Mouse (Mus musculus) liver, embryonic 15.5 days (tissue): ENCODE results near the gene Stat4. TPM values are rescaled to one million over a fixed set of nuclear protein-coding genes. Genes with fewer than 3 reads are reported as not detected.

Experiments
- ATAC-seq: fragments of 200-750 bp; cut with Nextera tagmentation; 2 replicates; pipeline ENCODE4 v1.8.0; 2017; ENCODE audit warnings: moderate number of reproducible peaks, mild to moderate bottlenecking, moderate library complexity; ENCODE audit not compliant: insufficient read depth
- H3K27ac ChIP-seq: fragments of 300-500 bp; sonication (generic); replicated peaks from 2 replicates; pipeline ENCODE4 v1.5.1; 2015; ENCODE audit warnings: mild to moderate bottlenecking, inconsistent platforms
- H3K27me3 ChIP-seq: fragments of 300-500 bp; sonication (generic); 2 replicates; pipeline ENCODE4 v1.6.1; 2015; ENCODE audit warnings: mild to moderate bottlenecking, inconsistent platforms
- H3K36me3 ChIP-seq: fragments of 300-500 bp; sonication (generic); replicated peaks from 2 replicates; pipeline ENCODE4 v1.6.1; 2015; ENCODE audit warnings: moderate library complexity, mild to moderate bottlenecking, inconsistent platforms
- H3K4me1 ChIP-seq: fragments of 300-500 bp; sonication (generic); replicated peaks from 2 replicates; pipeline ENCODE4 v1.6.1; 2015; ENCODE audit warnings: inconsistent platforms
- H3K4me2 ChIP-seq: fragments of 300-500 bp; sonication (generic); 2 replicates; pipeline ENCODE4 v1.6.1; 2015; ENCODE audit warnings: moderate library complexity, mild to moderate bottlenecking, inconsistent platforms
- H3K4me3 ChIP-seq: fragments of 300-500 bp; sonication (generic); replicated peaks from 2 replicates; pipeline ENCODE4 v1.5.1; 2015; ENCODE audit warnings: mild to moderate bottlenecking, inconsistent platforms
- H3K9ac ChIP-seq: fragments of 300-500 bp; sonication (generic); 2 replicates; pipeline ENCODE4 v1.6.1; 2015; ENCODE audit warnings: moderate library complexity, mild to moderate bottlenecking, inconsistent platforms
- H3K9me3 ChIP-seq: fragments of 300-500 bp; sonication (generic); replicated peaks from 2 replicates; pipeline ENCODE4 v1.6.1; 2016; ENCODE audit warnings: inconsistent platforms
- WGBS: fragments of 180-500 bp; shearing (Covaris S2); methylation state at CpG from one replicate; pipeline ENCODE4 v1.1.7; 2015; ENCODE audit warnings: mixed read lengths; ENCODE audit not compliant: insufficient replicate concordance; 5-methylcytosine and 5-hydroxymethylcytosine counted together
- polyA plus RNA-seq: library from polyadenylated mRNA; unstranded; fragments of >200 nt; fragmentation: Nextera tagmentation; extraction: Ambion mirVana; gene quantifications from 2 replicates; pipeline ENCODE4 v1.2.1, GENCODE M21; 2015

Gene Stat4
- polyA plus RNA-seq, 1 experiment from 2014 or later: 1.2 TPM

- ATAC-seq: no peak
Measured at GRCm38 (mm10) chr1:52124818-52125217, 137.9 kb downstream of the Stat4 start.

GRCm38 (mm10) chr1:52127350-52127749, 140.4 kb downstream of the Stat4 start:
- no peak for ATAC-seq
- WGBS: 81% methylated on average over 6 of the region's 6 CpGs

More at GRCm38 (mm10) chr1:52124818-52125217, 137.9 kb downstream of the Stat4 start:
- Histone ChIP-seq H3K9ac (no peak overlapping the region), H3K4me3 (no peak overlapping the region), H3K27me3 (no peaks in the 10 kb centered on the region), H3K27ac (no peak overlapping the region), H3K4me2 (no peak overlapping the region), H3K36me3 (peaks cover 55% of the 10 kb centered on the region), H3K4me1 (peaks cover 10% of the 10 kb centered on the region), H3K9me3 (no peaks in the 10 kb centered on the region)
- 56% methylated on average over 3 of the region's 3 CpGs for WGBS

GRCm38 (mm10) chr1:52129794-52130193, 142.8 kb downstream of the Stat4 start:
- H3K4me2 ChIP-seq: no peak overlapping the region

More at GRCm38 (mm10) chr1:52127350-52127749, 140.4 kb downstream of the Stat4 start:
- Histone ChIP-seq H3K9ac (no peak overlapping the region), H3K9me3 (no peaks in the 10 kb centered on the region), H3K4me3 (no peak overlapping the region), H3K27ac (no peak overlapping the region), H3K36me3 (peaks cover 66% of the 10 kb centered on the region), H3K4me2 (no peak overlapping the region), H3K4me1 (no peaks in the 10 kb centered on the region), H3K27me3 (no peaks in the 10 kb centered on the region)

GRCm38 (mm10) chr1:52131787-52132377, 144.9 kb downstream of the Stat4 start:
- Histone ChIP-seq H3K36me3 (peaks cover 67% of the 10 kb centered on the region), H3K9me3 (no peaks in the 10 kb centered on the region), H3K27ac (no peak overlapping the region), H3K4me2 (no peak overlapping the region), H3K9ac (no peak overlapping the region), H3K4me3 (no peak overlapping the region), H3K4me1 (no peaks in the 10 kb centered on the region), H3K27me3 (no peaks in the 10 kb centered on the region)
- 82% methylated on average over 11 of the region's 11 CpGs for WGBS
- ATAC-seq: no peak

More at GRCm38 (mm10) chr1:52129794-52130193, 142.8 kb downstream of the Stat4 start:
- no peak for ATAC-seq
- Histone ChIP-seq H3K9me3 (no peaks in the 10 kb centered on the region), H3K4me3 (no peak overlapping the region), H3K27ac (no peak overlapping the region), H3K27me3 (no peaks in the 10 kb centered on the region), H3K9ac (no peak overlapping the region), H3K4me1 (no peaks in the 10 kb centered on the region), H3K36me3 (peaks cover 69% of the 10 kb centered on the region)
- 60% methylated on average over 6 of the region's 6 CpGs for WGBS

GRCm38 (mm10) chr1:52133254-52133653, 146.3 kb downstream of the Stat4 start:
- no peaks in the 10 kb centered on the region for H3K27me3 ChIP-seq
- WGBS: 77% methylated on average over 8 of the region's 8 CpGs
- H3K9me3 ChIP-seq: no peaks in the 10 kb centered on the region
- ATAC-seq: no peak
- no peaks in the 10 kb centered on the region for H3K4me1 ChIP-seq
- H3K27ac ChIP-seq: no peak overlapping the region
- H3K36me3 ChIP-seq: peaks cover 74% of the 10 kb centered on the region
- no peak overlapping the region for H3K4me3 ChIP-seq
- H3K9ac ChIP-seq: no peak overlapping the region
- H3K4me2 ChIP-seq: no peak overlapping the region

DNA sequence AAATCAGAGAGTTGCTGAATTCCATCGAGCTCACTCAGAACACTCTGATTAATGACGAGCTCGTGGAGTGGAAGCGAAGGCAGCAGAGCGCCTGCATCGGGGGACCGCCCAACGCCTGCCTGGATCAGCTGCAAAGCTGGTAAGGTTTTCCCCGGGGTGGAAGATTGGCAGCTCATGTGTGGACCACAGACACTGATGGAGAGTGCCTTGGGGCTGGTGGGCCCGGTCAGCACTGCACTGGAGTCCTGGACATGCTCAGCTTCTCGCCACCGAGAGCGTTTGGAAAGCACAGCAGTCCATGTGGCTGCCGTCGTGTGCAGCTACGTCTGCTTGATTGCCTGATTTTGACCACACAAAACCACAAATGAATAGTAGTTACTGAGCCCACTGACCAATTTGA, 150.3 kb downstream of the Stat4 start:
- no peaks in the 10 kb centered on the region for H3K4me1 ChIP-seq
- no peaks in the 10 kb centered on the region for H3K27me3 ChIP-seq
- WGBS: 83% methylated on average over 16 of the region's 16 CpGs
- H3K27ac ChIP-seq: no peak overlapping the region
- H3K4me3 ChIP-seq: no peak overlapping the region
- no peak overlapping the region for H3K9ac ChIP-seq
- no peaks in the 10 kb centered on the region for H3K9me3 ChIP-seq
- H3K4me2 ChIP-seq: no peak overlapping the region
- H3K36me3 ChIP-seq: peaks cover 82% of the 10 kb centered on the region
- no peak for ATAC-seq

GRCm38 (mm10) chr1:52140534-52140933, 153.6 kb downstream of the Stat4 start:
- Histone ChIP-seq H3K4me2 (no peak overlapping the region), H3K9ac (no peak overlapping the region), H3K27me3 (no peaks in the 10 kb centered on the region), H3K9me3 (no peaks in the 10 kb centered on the region), H3K4me1 (no peaks in the 10 kb centered on the region), H3K27ac (no peak overlapping the region), H3K36me3 (peaks cover 79% of the 10 kb centered on the region), H3K4me3 (no peak overlapping the region)
- WGBS: 73% methylated on average over 9 of the region's 9 CpGs
- ATAC-seq: no peak

DNA sequence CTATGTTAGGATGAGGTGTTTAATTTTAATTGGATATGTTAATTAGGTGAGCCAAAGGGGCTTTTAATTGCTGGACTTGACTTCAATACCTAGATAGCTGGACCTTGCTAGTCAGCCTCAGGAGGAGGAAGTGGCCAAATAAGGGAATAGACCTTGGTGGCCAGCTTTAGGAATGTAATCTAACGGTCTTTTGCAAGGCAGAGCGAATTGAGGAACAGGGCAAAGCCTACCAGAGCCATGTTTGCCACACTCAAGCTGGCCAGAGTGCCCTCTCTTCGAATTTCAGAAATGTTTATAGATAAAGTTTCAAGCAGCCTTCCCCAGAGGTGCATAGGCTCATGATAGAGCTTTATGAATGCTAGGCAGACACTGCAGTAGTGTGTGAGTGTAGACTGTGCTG, 154.5 kb downstream of the Stat4 start:
- no peaks in the 10 kb centered on the region for H3K9me3 ChIP-seq
- H3K9ac ChIP-seq: no peak overlapping the region
- no peak for ATAC-seq
- H3K4me2 ChIP-seq: no peak overlapping the region
- peaks cover 71% of the 10 kb centered on the region for H3K36me3 ChIP-seq
- no peaks in the 10 kb centered on the region for H3K27me3 ChIP-seq
- 24% methylated on average over 3 of the region's 3 CpGs for WGBS
- H3K27ac ChIP-seq: no peak overlapping the region
- no peaks in the 10 kb centered on the region for H3K4me1 ChIP-seq
- no peak overlapping the region for H3K4me3 ChIP-seq

DNA sequence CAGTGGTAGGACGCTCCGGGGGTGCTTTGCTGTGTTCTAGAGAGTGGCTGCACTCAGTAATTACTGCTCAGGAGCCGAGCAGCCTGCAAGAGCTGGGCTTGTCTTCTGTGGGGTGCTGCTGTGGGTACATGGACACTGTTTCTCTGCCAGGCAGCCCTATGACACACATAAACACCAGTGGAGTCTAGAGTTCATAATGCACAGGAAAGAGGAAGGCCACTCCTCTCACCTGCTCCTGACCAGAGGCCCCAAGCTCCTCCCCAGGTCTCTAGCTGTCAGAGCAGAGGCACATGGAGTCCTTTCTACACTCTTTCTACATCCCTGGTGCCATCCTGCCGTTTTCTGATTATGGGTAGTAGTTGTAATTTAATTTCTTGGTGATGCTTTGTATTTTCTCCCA, 155.2 kb downstream of the Stat4 start:
- H3K27ac ChIP-seq: no peak overlapping the region
- H3K9ac ChIP-seq: no peak overlapping the region
- no peak for ATAC-seq
- no peaks in the 10 kb centered on the region for H3K4me1 ChIP-seq
- H3K36me3 ChIP-seq: peaks cover 66% of the 10 kb centered on the region
- 70% methylated on average over 4 of the region's 4 CpGs for WGBS
- no peaks in the 10 kb centered on the region for H3K27me3 ChIP-seq
- H3K4me3 ChIP-seq: no peak overlapping the region
- no peaks in the 10 kb centered on the region for H3K9me3 ChIP-seq
- H3K4me2 ChIP-seq: no peak overlapping the region

DNA sequence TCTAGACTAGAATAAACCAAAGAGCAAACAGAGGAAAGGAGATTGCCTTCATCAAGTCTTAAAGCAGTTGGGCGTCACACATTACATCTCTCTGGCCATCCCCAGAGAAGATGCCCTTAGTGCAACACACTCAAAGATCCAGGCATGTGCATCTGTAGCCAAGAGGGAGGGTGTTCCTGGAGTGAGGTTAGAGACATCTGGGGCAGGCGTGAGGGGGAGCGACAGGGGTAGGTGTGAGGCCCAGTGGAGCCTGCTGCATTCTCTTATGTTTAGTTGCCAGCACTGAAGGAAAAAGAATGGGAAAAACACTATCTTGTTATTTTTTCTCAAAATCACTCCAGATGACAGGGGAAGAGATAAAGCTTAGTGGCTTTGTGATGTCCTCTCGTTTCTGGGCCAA, 156.2 kb downstream of the Stat4 start:
- Histone ChIP-seq H3K4me3 (no peak overlapping the region), H3K36me3 (peaks cover 64% of the 10 kb centered on the region), H3K4me2 (no peak overlapping the region), H3K27ac (no peak overlapping the region), H3K27me3 (no peaks in the 10 kb centered on the region), H3K4me1 (no peaks in the 10 kb centered on the region), H3K9me3 (no peaks in the 10 kb centered on the region), H3K9ac (no peak overlapping the region)
- ATAC-seq: no peak
- 75% methylated on average over 4 of the region's 4 CpGs for WGBS

DNA sequence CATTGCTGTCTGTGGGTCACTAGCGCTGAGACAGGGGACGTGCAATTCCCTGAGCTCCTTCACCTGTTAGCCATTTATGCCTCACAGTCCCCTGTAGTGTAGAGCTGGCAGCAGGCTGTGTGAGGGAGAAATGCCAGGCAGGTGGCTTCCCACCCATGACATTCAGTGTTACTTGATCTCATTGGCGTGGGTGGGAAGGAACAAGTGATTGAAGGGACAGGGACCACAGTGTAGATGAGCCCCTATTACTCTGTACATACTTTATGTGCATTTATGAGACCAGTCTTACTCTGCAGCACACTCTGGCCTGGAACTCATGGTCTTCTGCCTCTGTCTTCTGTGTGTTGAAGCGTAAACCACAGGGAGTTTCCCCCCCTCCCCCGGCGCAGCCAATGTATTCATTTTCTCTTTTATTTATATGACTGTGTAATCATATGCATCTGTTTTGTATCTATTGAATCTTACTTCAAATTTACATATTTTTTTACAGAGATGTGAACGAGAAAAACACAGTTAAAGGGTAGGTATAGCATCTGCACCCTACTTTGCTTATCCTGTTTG, 156.7 kb downstream of the Stat4 start:
- Histone ChIP-seq H3K27me3 (no peaks in the 10 kb centered on the region), H3K4me2 (no peak overlapping the region), H3K4me3 (no peak overlapping the region), H3K4me1 (no peaks in the 10 kb centered on the region), H3K36me3 (peaks cover 64% of the 10 kb centered on the region), H3K9me3 (no peaks in the 10 kb centered on the region), H3K27ac (no peak overlapping the region), H3K9ac (no peak overlapping the region)
- WGBS: 82% methylated on average over 7 of the region's 7 CpGs
- no peak for ATAC-seq

- H3K4me1 ChIP-seq: peaks cover 5% of the 10 kb centered on the region
- H3K9ac ChIP-seq: no peak overlapping the region
- WGBS: 68% methylated on average over 10 of the region's 10 CpGs
- H3K4me3 ChIP-seq: no peak overlapping the region
- peaks cover 64% of the 10 kb centered on the region for H3K36me3 ChIP-seq
- no peak overlapping the region for H3K27ac ChIP-seq
- no peak overlapping the region for H3K4me2 ChIP-seq
- no peak for ATAC-seq
- no peaks in the 10 kb centered on the region for H3K27me3 ChIP-seq
- no peaks in the 10 kb centered on the region for H3K9me3 ChIP-seq
Measured at GRCm38 (mm10) chr1:52144907-52145306, 158.0 kb downstream of the Stat4 start.
